Mouse (Mus musculus): ENCODE data around the gene Zfp229. TPM values are rescaled to one million over a fixed set of nuclear protein-coding genes. Genes with fewer than 3 reads are reported as not detected.
A peak's percentile ranks its signal among the peaks of the same experiment; 100 is the strongest.
"Not testable (repeated sequence)": the region's sequence is repeated elsewhere in the genome, so short reads cannot be mapped to it uniquely, and the experiment has no call there.

The Zfp229 gene
- polyA plus RNA-seq, 1 experiment from 2014 or later: 8.5 TPM

DNA sequence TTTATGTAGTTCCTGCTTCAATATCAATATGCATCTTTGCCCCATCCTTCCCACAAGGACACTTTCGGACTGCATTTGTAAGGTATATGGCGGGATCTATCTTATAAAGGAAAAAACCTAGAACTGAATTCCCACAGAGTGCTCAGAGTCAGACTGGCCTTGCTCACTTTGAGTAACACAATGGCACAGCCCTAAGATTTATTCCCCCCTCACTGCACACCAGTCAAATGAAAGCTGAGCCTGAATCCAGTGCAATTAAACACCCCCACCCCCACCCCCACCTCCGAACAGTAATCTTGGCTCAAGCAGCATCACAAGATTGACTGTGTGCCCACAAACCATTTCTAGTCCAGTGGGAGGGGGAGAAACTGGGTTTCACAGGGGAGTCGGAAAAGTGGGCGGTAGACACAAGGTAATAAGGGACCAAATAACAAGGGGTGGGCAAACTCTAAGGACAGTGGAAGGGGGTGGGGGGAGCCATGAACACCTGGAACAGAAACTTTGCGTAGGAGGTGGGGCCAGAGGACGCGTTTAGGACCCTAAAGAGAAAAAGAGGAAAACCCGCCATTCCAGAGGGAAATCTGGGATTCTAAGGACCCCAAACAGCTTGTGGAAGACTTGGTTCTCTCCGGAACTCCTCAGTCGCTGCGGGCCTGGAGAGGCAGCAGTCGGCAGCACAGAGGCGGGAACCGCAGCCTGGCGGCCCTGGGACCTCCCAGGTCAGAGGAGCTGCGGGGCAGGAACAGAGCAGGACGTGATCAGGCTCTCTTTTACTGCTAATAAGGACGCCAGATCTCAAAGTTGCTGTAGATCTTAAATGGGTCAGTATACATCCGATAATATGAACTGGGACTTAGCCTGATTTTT, 23.0 kb downstream of the Zfp229 start:
- WGBS: 10% methylated on average over 20 of the region's 20 CpGs
- no peaks in the 10 kb centered on the region for H3K9me3 ChIP-seq
- no peak for ATAC-seq (ENCODE audit: insufficient number of reproducible peaks, insufficient read depth, low FRiP score, low TSS enrichment, low read depth)
- peaks cover 3% of the 10 kb centered on the region; the same call in 1 of the 2 replicates for H3K4me1 ChIP-seq
- peak overlapping the region; percentile 64 for H3K4me2 ChIP-seq
- peak overlapping the region; percentile 61 for H3K9ac ChIP-seq
- no peaks in the 10 kb centered on the region for H3K36me3 ChIP-seq
- peak overlapping the region; percentile 41 for H3K4me3 ChIP-seq
- peaks cover 13% of the 10 kb centered on the region for H3K27me3 ChIP-seq
- no peak overlapping the region for H3K27ac ChIP-seq

DNA sequence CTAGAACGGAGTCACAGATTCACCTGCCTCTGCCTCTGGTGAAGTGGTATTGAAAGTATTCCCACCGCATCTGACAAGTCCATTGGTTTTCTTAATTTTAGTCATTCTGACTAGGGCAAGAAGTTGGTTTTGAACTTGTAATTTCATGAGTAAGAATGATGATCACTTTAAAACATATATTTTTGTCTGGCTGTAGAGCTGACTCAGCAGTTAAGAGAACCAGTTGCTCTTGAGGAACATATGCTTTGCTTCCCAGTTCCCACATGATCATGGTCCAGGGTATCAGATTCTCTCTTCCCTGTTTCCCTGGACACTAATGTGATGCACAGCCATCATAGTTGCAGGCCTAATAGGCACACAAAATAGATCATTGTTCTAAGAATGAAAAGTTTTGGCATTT, 39.7 kb downstream of the Zfp229 start:
- no peaks in the 10 kb centered on the region for H3K36me3 ChIP-seq
- H3K4me1 ChIP-seq: no peaks in the 10 kb centered on the region
- H3K27me3 ChIP-seq: no peaks in the 10 kb centered on the region
- no peak overlapping the region for H3K9ac ChIP-seq
- no peaks in the 10 kb centered on the region for H3K9me3 ChIP-seq
- WGBS: 82% methylated on average over 2 of the region's 2 CpGs
- H3K4me2 ChIP-seq: no peak overlapping the region
- ATAC-seq (ENCODE audit: insufficient number of reproducible peaks, insufficient read depth, low FRiP score, low TSS enrichment, low read depth): no peak
- H3K4me3 ChIP-seq: no peak overlapping the region
- no peak overlapping the region for H3K27ac ChIP-seq

DNA sequence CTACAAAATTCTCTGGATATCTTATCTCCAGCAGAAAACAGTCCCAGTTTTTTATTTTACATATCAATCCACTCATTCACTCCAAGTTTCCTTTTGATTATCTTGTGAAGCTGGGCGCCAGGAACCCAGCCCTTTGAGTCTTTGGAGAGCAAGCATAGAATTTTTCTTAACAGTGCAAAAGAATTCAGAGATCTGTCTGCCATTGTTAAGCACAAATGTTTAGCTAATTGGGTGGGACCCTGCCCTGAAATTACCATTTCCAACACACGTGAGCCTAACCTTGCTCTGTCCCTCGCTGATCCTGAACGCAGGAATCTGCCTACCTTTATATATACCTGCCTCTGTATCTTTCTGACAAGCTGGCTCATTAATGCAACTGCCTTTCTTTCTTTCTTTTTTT, 61.7 kb downstream of the Zfp229 start:
- 84% methylated on average over 4 of the region's 4 CpGs for WGBS
- no peak overlapping the region for H3K9ac ChIP-seq
- no peaks in the 10 kb centered on the region; the same call in none of the 2 replicates for H3K9me3 ChIP-seq
- H3K4me3 ChIP-seq: no peak overlapping the region
- H3K4me1 ChIP-seq: no peaks in the 10 kb centered on the region
- no peaks in the 10 kb centered on the region for H3K27me3 ChIP-seq
- ATAC-seq (ENCODE audit: insufficient number of reproducible peaks, insufficient read depth, low FRiP score, low TSS enrichment, low read depth): no peak
- no peak overlapping the region for H3K27ac ChIP-seq
- no peaks in the 10 kb centered on the region for H3K36me3 ChIP-seq
- H3K4me2 ChIP-seq: no peak overlapping the region

DNA sequence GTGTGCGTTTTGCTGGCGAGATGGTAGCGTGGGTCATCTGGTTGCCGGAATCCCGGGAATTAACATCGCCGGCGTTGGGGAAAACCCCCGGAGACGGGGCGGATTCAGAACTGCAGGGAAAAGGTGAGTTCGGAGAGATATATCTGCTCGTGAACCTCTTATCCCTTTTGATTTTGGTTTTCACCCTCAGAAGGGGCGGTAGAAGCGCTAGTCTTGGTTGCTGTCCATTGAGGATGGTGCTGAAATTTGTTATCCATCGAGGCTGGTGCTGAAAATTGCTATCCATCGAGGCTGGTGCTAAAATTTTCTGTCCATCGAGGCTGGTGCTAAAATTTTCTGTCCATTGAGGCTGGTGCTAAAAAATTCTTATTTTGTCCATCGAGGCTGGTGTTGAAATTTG, 70.8 kb downstream of the Zfp229 start:
- not testable (repeated sequence) for H3K4me3 ChIP-seq; ATAC-seq (ENCODE audit: insufficient number of reproducible peaks, insufficient read depth, low FRiP score, low TSS enrichment, low read depth); H3K4me1 ChIP-seq; H3K4me2 ChIP-seq; H3K9me3 ChIP-seq; H3K27me3 ChIP-seq; H3K36me3 ChIP-seq; H3K27ac ChIP-seq; H3K9ac ChIP-seq
- 48% methylated on average over 19 of the region's 19 CpGs for WGBS

Other genes with a start within 250 kb of the Zfp229 start
- gene Zfp53, start 241.8 kb upstream of the Zfp229 start, polyA plus RNA-seq (2015; fragmentation: Nextera tagmentation; extraction: Ambion mirVana): 9.5 and 10.5 TPM in 2 replicates
- gene Zfp52, start 195.3 kb upstream of the Zfp229 start, polyA plus RNA-seq (2015; fragmentation: Nextera tagmentation; extraction: Ambion mirVana): 4.3 and 5.0 TPM in 2 replicates
- 15.2 and 15.9 TPM in 2 replicates for gene Zfp948, start 163.8 kb upstream of the Zfp229 start, polyA plus RNA-seq (2015; fragmentation: Nextera tagmentation; extraction: Ambion mirVana)
- 6.1 and 7.2 TPM in 2 replicates for gene Zfp983, start 80.2 kb upstream of the Zfp229 start, polyA plus RNA-seq (2015; fragmentation: Nextera tagmentation; extraction: Ambion mirVana)
- gene Gm10226, start 38.9 kb upstream of the Zfp229 start, polyA plus RNA-seq (2015; fragmentation: Nextera tagmentation; extraction: Ambion mirVana): 5.8 and 8.9 TPM in 2 replicates
- 14.4 and 17.8 TPM in 2 replicates for gene Zfp760, start 23.1 kb upstream of the Zfp229 start, polyA plus RNA-seq (2015; fragmentation: Nextera tagmentation; extraction: Ambion mirVana)
- gene Zfp820, start 115.0 kb downstream of the Zfp229 start, polyA plus RNA-seq (2015; fragmentation: Nextera tagmentation; extraction: Ambion mirVana): 6.7 and 6.9 TPM in 2 replicates
- gene Zfp995, start 179.1 kb downstream of the Zfp229 start, polyA plus RNA-seq (2015; fragmentation: Nextera tagmentation; extraction: Ambion mirVana): 8.0 and 8.8 TPM in 2 replicates
- 24.2 and 26.4 TPM in 2 replicates for gene Zfp942, start 231.7 kb downstream of the Zfp229 start, polyA plus RNA-seq (2015; fragmentation: Nextera tagmentation; extraction: Ambion mirVana)
- 21.2 and 24.2 TPM in 2 replicates for gene Zfp943, start 231.8 kb downstream of the Zfp229 start, polyA plus RNA-seq (2015; fragmentation: Nextera tagmentation; extraction: Ambion mirVana)